Mouse (Mus musculus) adrenal gland, postnatal 4 days (tissue): ENCODE results near the gene Dlec1. TPM values are rescaled to one million over a fixed set of nuclear protein-coding genes. Genes with fewer than 3 reads are reported as not detected.
A peak's percentile ranks its signal among the peaks of the same experiment; 100 is the strongest.

Experiments used
- DNase-seq, 2 experiments: peaks; one replicate each; pipeline ENCODE4 v3.0.0; 2021 to 2022; ENCODE audit warnings: low spot score in 2 of 2, mixed read lengths in 2 of 2
- long read RNA-seq, 2 experiments: library from polyadenylated mRNA; stranded (forward); transcript quantifications; one replicate each; pipeline ENCODE4 v2.0.0; 2021
- total RNA-seq, 2 experiments: library from RNA; stranded (reverse); gene quantifications; 2 replicates each; pipeline ENCODE4 v1.2.3; 2021

Dlec1 gene
- total RNA-seq, result 1 to 10 TPM; 1.1 to 2.7 TPM
- long read RNA-seq, experiment 1, result 0 reads
- long read RNA-seq, experiment 2, partial matches to known transcripts, result 0 of 2 reads
- long read RNA-seq, experiment 2, other reads (novel, unspliced or antisense), result 2 of 2 reads

DNA sequence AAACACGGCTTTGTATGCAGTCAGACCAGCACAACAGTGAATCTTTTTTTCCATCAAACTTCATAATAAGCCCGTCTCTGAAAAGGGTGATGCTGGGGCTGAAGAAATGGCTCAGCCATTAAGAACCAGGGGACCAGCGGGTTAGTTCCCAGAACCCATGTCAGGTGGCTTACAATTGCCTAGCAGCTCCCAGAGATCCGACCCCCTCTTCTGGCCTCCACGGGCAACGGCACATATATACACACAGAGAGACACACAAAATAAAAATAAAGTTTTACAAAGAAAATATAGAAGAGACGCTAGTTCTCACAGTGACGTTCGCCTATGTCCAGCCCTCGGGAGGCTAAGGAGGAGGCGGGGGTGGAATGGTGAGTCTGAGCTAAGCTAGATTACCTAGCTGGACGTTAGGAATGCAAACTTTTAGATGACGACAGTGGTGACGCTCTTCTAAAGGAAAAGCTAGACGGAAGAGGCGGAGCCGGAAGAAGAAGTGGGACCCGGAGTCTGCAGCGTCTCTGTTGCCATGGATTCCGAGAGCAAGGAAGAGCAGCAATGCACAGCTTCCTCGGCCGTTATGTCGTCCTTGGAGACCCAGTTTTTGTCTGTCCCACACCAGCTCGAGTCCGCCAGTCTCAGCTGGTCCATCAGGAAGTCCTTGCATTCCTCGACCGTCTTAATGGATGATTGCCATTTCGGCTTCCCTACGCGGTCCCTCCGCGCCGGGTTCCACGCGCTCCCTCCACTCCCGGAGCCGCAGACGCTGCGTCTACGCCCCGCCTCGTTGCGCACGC lies at the start of gene Dlec1:
Gene Dlec1, plus strand, starts transcription at position 487 of the 791 bp plus-strand sequence.
- DNase-seq, result peak in 1 of 2 experiments; percentile 37

DNA sequence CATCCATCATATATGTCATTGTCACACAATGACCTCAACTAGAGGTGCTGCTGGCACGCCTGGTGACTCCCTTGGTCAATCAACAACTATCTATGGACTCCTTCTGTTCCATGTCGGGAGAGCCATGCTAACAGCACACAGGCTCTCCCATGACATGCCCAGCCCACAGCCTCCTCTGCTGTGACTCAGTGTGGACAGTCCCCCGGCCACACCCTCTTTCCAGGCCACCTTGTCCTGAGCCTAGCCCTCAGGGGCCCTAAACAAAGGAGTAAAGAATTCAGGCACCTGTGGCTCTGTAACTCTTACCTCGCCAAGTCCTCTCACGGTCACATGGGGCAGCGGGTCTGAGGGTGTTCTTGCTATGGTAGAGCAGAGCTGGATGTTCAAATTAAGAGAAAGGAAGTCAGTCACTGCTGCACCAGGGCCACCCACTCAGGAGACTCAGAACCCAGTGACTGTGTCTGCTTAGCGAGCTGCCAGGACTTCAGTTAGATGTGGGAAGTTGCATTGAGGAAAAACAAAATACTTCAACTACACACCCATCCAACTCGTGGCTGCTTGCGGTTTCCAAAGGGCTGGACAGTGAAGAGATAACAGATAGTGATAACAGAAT lies 48.2 kb upstream of the Dlec1 start:
- no peak for DNase-seq

DNA sequence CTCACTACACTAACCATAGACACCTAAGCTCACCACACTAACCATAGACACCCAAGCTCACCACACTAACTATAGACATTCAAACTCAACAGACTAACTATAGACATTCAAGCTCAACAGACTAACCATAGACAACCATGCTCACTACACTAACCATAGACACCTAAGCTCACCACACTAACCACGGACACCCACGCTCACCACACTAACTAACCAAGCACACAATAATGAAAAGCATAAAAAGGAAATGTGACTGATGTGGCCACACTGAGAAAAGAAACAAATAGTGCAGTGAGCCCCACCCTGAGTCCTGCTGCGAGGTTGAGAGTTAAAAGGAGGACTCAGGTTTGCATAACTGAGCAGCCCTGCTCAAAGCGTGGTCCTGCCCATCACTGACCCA lies 46.9 kb upstream of the Dlec1 start:
- no peak for DNase-seq

- DNase-seq, result no peak
These were observed 44.0 kb upstream of the Dlec1 start for GRCm38 (mm10) chr9:119058245-119058644.

GRCm38 (mm10) chr9:119060701-119061100 lies 41.6 kb upstream of the Dlec1 start:
- DNase-seq, result no peak

DNA sequence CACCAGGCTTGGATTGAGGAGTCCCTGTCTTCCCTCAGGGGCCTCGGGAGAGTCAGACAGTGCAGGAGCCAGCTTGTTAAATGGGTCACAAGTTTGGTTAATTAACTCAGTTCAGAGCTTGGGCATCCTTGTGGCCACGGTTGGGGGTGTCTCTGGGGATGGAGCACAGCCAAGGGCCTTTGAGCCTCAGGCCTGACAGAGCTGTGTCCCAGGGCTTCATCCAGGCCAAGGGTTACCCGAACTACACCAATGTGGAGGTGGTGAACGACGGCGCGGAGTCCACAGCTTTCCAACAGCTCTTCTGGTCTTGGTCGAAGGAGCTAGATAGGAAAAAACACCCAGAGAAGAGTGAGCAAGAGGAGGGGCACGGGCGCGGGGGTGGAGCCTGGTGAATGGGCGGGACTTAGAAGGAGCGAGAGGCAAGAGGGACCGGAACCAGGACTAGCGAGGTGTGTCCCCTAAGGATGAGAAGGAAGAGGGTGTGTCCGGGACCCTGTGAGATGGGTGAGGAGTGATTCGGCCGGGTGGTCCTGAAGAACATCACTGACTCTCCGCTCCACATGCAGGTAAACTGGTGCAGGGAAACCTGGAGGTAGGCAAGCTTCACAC lies 39.1 kb upstream of the Dlec1 start:
- no peak for DNase-seq

GRCm38 (mm10) chr9:119064296-119064695 lies 38.0 kb upstream of the Dlec1 start:
- no peak for DNase-seq

DNA sequence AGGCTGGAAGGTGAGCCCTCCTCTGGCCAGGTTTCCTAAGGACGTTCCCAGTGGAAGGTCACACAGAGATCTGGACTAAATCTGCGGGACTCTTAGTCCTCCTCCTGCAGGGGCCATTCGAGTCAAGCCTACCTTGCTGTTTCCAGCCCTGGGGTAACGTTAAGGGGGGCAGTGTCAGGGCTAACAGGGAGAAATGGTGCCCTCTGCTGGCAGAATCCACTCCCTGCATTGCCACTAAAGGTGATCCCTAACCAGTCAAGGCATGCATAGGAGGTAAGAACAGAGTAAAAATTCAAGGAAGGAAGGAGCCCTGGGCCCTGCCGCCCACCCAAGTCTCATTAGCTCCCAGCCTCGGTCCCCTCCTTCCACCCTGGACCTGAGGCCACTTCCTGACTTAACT lies 34.7 kb upstream of the Dlec1 start:
- DNase-seq, result peak; percentile 55 to 56

- DNase-seq, result no peak
These were observed 34.0 kb upstream of the Dlec1 start for GRCm38 (mm10) chr9:119068266-119068665.

GRCm38 (mm10) chr9:119070173-119070825 lies 32.0 kb upstream of the Dlec1 start:
- DNase-seq, result no peak

GRCm38 (mm10) chr9:119071786-119072185 lies 30.5 kb upstream of the Dlec1 start:
- no peak for DNase-seq

DNA sequence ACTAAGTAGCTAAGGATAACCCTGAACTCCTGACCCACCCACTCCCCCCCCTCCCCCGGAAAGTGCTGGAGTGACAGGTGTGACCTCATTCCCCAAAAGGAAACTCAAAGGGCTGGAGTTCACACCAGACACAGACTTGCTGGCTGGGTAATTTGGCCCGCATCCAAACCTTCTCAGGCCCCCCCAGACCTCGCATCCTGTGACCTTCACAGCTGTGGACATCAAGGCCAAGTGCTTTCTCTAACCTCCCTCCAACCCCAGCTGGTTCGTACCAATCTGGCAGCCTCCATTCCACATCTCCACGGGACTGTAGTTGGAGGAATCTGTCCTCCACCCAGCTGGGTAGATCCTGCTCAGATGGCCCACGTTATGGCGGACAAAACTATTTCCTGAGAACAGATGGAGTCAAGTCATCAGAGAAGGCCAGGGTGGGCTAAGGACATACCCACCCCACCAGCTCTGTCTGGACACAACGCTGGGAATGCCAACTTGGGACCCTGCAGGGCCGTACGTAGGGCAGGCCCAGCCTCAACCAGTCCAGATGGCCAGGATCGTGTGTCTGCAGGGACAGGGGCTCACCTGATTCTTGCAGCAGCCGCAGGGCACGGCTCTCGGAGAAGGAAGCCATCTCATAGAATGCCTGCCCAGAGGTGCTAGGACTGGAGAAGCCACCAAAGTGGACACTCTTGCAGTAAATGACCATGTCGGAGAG lies 28.9 kb upstream of the Dlec1 start:
- no peak for DNase-seq

GRCm38 (mm10) chr9:119075685-119076084 lies 26.6 kb upstream of the Dlec1 start:
- DNase-seq, result no peak

DNA sequence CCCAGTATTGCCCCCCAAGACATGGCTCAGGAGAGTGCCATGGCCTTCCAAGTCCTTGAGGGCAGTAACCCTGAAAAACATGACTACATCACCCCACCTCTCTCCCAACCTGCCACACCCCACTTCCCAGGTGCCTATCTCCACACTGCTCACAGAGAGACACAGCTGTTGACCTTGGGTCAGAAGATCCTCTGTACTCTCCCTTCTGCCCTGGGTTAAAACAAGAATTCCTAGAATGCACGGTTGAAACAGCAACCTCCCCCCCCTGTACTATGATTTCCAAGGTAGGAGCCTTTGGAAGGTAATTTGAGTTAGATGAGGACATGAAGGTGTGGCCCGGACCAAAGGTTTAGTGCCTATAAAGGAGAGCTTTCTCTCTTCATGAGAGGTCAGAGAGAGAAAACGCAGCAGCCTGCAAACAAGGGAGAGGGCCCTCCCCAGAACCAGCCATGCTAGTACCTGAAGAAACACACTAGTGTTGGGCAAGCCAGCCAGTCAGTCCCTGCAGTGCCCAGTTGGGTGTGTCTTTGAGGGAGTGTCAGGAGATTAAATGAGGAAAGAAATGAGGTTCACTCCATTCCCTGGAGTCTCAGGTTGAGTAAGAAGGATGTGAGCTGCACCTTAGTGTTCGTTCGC lies 22.1 kb upstream of the Dlec1 start:
- DNase-seq, result no peak

GRCm38 (mm10) chr9:119082039-119082438 lies 20.2 kb upstream of the Dlec1 start:
- DNase-seq, result no peak

DNA sequence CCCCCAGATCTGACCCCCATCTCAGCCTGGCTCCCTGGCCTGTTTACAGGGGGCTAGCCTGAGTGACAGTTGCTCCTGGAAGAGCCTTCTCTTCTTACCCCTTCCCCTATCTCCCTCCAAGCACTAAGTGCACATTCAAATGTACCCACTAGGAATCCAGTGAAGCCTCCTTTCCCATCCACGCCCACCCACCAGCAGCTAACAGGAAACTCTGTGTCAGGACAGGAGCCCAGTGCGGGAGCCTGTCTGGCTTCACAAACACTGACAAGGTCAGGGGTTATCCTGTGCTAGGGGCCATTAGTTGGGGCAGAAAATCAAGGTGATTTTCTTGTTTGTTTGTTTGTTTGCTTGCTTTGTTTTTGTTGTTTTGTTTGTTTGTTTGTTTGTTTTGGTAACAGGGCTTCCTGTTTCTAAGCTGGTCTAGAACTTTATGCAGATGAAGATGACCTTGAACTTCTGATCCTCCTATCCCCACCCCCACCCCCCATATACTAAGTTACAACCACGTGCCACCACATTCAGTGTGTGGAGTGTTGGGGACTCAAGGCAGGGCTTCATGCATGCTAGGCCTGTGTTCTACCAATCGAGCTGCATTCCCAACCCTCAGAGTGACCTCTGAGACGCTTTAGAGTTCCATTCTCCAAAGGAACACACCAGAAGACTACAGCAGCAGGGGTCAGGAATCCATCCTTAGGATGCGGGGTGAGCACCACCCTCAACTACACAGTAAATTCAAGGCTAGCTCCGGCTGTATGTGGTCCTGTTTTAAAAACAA lies 19.4 kb upstream of the Dlec1 start:
- no peak for DNase-seq

DNA sequence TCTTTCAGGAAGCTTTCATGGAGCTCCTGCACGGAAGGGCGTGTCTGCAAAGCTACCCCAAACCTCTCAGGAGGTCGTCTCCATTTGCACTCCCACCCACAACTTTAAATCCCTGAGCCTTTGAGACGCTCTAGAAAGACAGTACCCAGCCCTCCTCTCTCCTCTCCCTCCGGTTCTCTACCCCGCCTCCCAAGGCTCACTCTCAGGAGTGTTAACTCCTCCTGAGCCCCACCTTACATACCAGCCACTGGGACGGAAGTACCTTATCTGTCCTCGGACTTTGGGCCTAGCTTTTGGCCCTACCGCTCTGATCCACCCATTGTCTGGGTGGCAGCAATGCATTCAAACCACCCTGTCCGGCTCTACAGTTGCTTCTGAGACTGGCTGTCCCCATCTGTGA lies 18.3 kb upstream of the Dlec1 start:
- DNase-seq, result no peak

GRCm38 (mm10) chr9:119086451-119086850 lies 15.8 kb upstream of the Dlec1 start:
- no peak for DNase-seq

DNA sequence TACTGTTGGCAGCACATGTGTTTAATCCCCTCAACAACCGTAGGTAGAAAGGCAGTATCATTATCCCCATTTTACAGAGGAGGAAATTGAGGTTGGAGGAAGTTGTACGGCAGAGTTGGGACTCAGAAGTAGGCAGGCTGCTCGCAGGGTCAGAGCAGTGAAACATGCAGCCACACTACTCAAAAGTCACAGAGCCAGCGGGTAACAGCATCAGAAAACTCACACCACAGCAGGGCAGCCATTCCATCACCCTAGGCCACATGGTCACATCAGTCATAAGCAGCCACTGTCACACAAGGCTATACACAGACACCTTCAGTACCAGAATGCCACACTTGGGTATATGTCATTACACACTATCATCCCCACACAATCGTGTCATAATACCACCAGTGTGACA lies 15.0 kb upstream of the Dlec1 start:
- DNase-seq, result no peak
